Mouse (Mus musculus): ENCODE results near the gene 2310034G01Rik. TPM values are rescaled to one million over a fixed set of nuclear protein-coding genes. Genes with fewer than 3 reads are reported as not detected.

Gene 2310034G01Rik
- polyA plus RNA-seq, 1 experiment from 2014 or later, result 1.3 TPM

GRCm38 (mm10) chr19:46395109-46396009, 45.3 kb upstream of the 2310034G01Rik start, which contains the start of gene Actr1a:
Gene Actr1a (minus strand): TSS chr19:46395748.
- Histone ChIP-seq H3K4me2 (ENCODE audit: low read depth, low read length, severe bottlenecking) (peak within 1 kb of the TSS; percentile 65), H3K4me3 (ENCODE audit: low read depth, low read length) (peak within 1 kb of the TSS; percentile 87), H3K36me3 (ENCODE audit: control insufficient read depth, insufficient read depth, low read length) (no peaks in the 10 kb centered on the region), H3K27me3 (ENCODE audit: control insufficient read depth, insufficient read depth, low read length) (no peaks in the 10 kb centered on the region), H3K9ac (ENCODE audit: low read length) (peak within 1 kb of the TSS; percentile 86), H3K27ac (ENCODE audit: low read depth, low read length) (peak within 1 kb of the TSS; percentile 53; the same call in 1 of the 2 replicates), H3K4me1 (replicated peaks; ENCODE audit: control insufficient read depth, insufficient read depth, low read length) (peaks cover 15% of the 10 kb centered on the region), H3K9me3 (ENCODE audit: control insufficient read depth, low read length) (no peaks in the 10 kb centered on the region)
- WGBS, result under 1% methylated on average over 51 of the region's 51 CpGs
- ATAC-seq (replicated peaks; ENCODE audit: low FRiP score) (peak; percentile 94), DNase-seq (ENCODE audit: low spot score) (peak; percentile 99)

- H3K36me3 ChIP-seq (ENCODE audit: control insufficient read depth, insufficient read depth, low read length), result no peaks in the 10 kb centered on the region
- peak overlapping the region; percentile 87 for H3K4me3 ChIP-seq (ENCODE audit: low read depth, low read length)
- H3K9ac ChIP-seq (ENCODE audit: low read length), result peak overlapping the region; percentile 39
- H3K4me2 ChIP-seq (ENCODE audit: low read depth, low read length, severe bottlenecking), result peak overlapping the region; percentile 65
- WGBS, result 9% methylated on average over 10 of the region's 10 CpGs
- peaks cover 15% of the 10 kb centered on the region for H3K4me1 ChIP-seq (replicated peaks; ENCODE audit: control insufficient read depth, insufficient read depth, low read length)
- ATAC-seq (replicated peaks; ENCODE audit: low FRiP score) (no peak), DNase-seq (ENCODE audit: low spot score) (no peak)
- no peaks in the 10 kb centered on the region for H3K9me3 ChIP-seq (ENCODE audit: control insufficient read depth, low read length)
- H3K27ac ChIP-seq (ENCODE audit: low read depth, low read length), result no peak overlapping the region
- H3K27me3 ChIP-seq (ENCODE audit: control insufficient read depth, insufficient read depth, low read length), result no peaks in the 10 kb centered on the region
Observed at GRCm38 (mm10) chr19:46394712-46395108, 44.6 kb upstream of the 2310034G01Rik start.

GRCm38 (mm10) chr19:46392018-46392417, 41.9 kb upstream of the 2310034G01Rik start:
- ATAC-seq (replicated peaks; ENCODE audit: low FRiP score) (no peak), DNase-seq (ENCODE audit: low spot score) (peak; percentile 70)
- H3K4me1 ChIP-seq (replicated peaks; ENCODE audit: control insufficient read depth, insufficient read depth, low read length), result 0 out of 2 replicates have a peak, but pooled peaks cover 2% of the 10 kb centered on the region
- WGBS, result 49% methylated on average over 4 of the region's 4 CpGs
- H3K36me3 ChIP-seq (ENCODE audit: control insufficient read depth, insufficient read depth, low read length), result no peaks in the 10 kb centered on the region
- no peak overlapping the region for H3K4me3 ChIP-seq (ENCODE audit: low read depth, low read length)
- H3K27me3 ChIP-seq (ENCODE audit: control insufficient read depth, insufficient read depth, low read length), result no peaks in the 10 kb centered on the region
- H3K27ac ChIP-seq (ENCODE audit: low read depth, low read length), result no peak overlapping the region
- no peak overlapping the region for H3K9ac ChIP-seq (ENCODE audit: low read length)
- H3K9me3 ChIP-seq (ENCODE audit: control insufficient read depth, low read length), result no peaks in the 10 kb centered on the region
- no peak overlapping the region for H3K4me2 ChIP-seq (ENCODE audit: low read depth, low read length, severe bottlenecking)

GRCm38 (mm10) chr19:46389872-46390271, 39.8 kb upstream of the 2310034G01Rik start:
- H3K9ac ChIP-seq (ENCODE audit: low read length), result no peak overlapping the region
- DNase-seq (ENCODE audit: low spot score) (no peak), ATAC-seq (replicated peaks; ENCODE audit: low FRiP score) (no peak)
- H3K27ac ChIP-seq (ENCODE audit: low read depth, low read length), result no peak overlapping the region
- H3K36me3 ChIP-seq (ENCODE audit: control insufficient read depth, insufficient read depth, low read length), result no peaks in the 10 kb centered on the region; the same call in 1 of the 2 replicates
- no peak overlapping the region for H3K4me3 ChIP-seq (ENCODE audit: low read depth, low read length)
- no peak overlapping the region for H3K4me2 ChIP-seq (ENCODE audit: low read depth, low read length, severe bottlenecking)
- no peaks in the 10 kb centered on the region for H3K27me3 ChIP-seq (ENCODE audit: control insufficient read depth, insufficient read depth, low read length)
- H3K9me3 ChIP-seq (ENCODE audit: control insufficient read depth, low read length), result no peaks in the 10 kb centered on the region
- H3K4me1 ChIP-seq (replicated peaks; ENCODE audit: control insufficient read depth, insufficient read depth, low read length), result 0 out of 2 replicates have a peak, but pooled peaks cover 2% of the 10 kb centered on the region
- WGBS, result 86% methylated on average over 5 of the region's 5 CpGs

- Histone ChIP-seq H3K4me1 (replicated peaks; ENCODE audit: control insufficient read depth, insufficient read depth, low read length) (no peaks in the 10 kb centered on the region), H3K9me3 (ENCODE audit: control insufficient read depth, low read length) (no peaks in the 10 kb centered on the region), H3K9ac (ENCODE audit: low read length) (no peak overlapping the region), H3K36me3 (ENCODE audit: control insufficient read depth, insufficient read depth, low read length) (peaks cover 32% of the 10 kb centered on the region), H3K4me3 (ENCODE audit: low read depth, low read length) (no peak overlapping the region), H3K27me3 (ENCODE audit: control insufficient read depth, insufficient read depth, low read length) (no peaks in the 10 kb centered on the region), H3K27ac (ENCODE audit: low read depth, low read length) (no peak overlapping the region), H3K4me2 (ENCODE audit: low read depth, low read length, severe bottlenecking) (no peak overlapping the region)
- WGBS, result 94% methylated on average over 9 of the region's 9 CpGs
- DNase-seq (ENCODE audit: low spot score) (no peak), ATAC-seq (replicated peaks; ENCODE audit: low FRiP score) (no peak)
Observed at GRCm38 (mm10) chr19:46382275-46382674, 32.2 kb upstream of the 2310034G01Rik start.

GRCm38 (mm10) chr19:46375891-46376290, 25.8 kb upstream of the 2310034G01Rik start:
- H3K27me3 ChIP-seq (ENCODE audit: control insufficient read depth, insufficient read depth, low read length), result no peaks in the 10 kb centered on the region
- no peak overlapping the region for H3K4me3 ChIP-seq (ENCODE audit: low read depth, low read length)
- 70% methylated on average over 4 of the region's 4 CpGs for WGBS
- DNase-seq (ENCODE audit: low spot score) (no peak), ATAC-seq (replicated peaks; ENCODE audit: low FRiP score) (no peak)
- no peak overlapping the region for H3K27ac ChIP-seq (ENCODE audit: low read depth, low read length)
- H3K9ac ChIP-seq (ENCODE audit: low read length), result no peak overlapping the region
- H3K4me2 ChIP-seq (ENCODE audit: low read depth, low read length, severe bottlenecking), result no peak overlapping the region
- H3K9me3 ChIP-seq (ENCODE audit: control insufficient read depth, low read length), result no peaks in the 10 kb centered on the region
- no peaks in the 10 kb centered on the region for H3K4me1 ChIP-seq (replicated peaks; ENCODE audit: control insufficient read depth, insufficient read depth, low read length)
- peaks cover 9% of the 10 kb centered on the region for H3K36me3 ChIP-seq (ENCODE audit: control insufficient read depth, insufficient read depth, low read length)

GRCm38 (mm10) chr19:46375489-46375888, 25.4 kb upstream of the 2310034G01Rik start:
- 64% methylated on average over 5 of the region's 5 CpGs for WGBS
- Histone ChIP-seq H3K4me1 (replicated peaks; ENCODE audit: control insufficient read depth, insufficient read depth, low read length) (no peaks in the 10 kb centered on the region), H3K27ac (ENCODE audit: low read depth, low read length) (no peak overlapping the region), H3K27me3 (ENCODE audit: control insufficient read depth, insufficient read depth, low read length) (no peaks in the 10 kb centered on the region), H3K36me3 (ENCODE audit: control insufficient read depth, insufficient read depth, low read length) (peaks cover 5% of the 10 kb centered on the region), H3K4me3 (ENCODE audit: low read depth, low read length) (no peak overlapping the region), H3K9me3 (ENCODE audit: control insufficient read depth, low read length) (no peaks in the 10 kb centered on the region), H3K9ac (ENCODE audit: low read length) (no peak overlapping the region), H3K4me2 (ENCODE audit: low read depth, low read length, severe bottlenecking) (no peak overlapping the region)
- no peak for ATAC-seq (replicated peaks; ENCODE audit: low FRiP score)
- no peak for DNase-seq (ENCODE audit: low spot score)

- 46% methylated on average over 21 of the region's 21 CpGs for WGBS
- Histone ChIP-seq H3K36me3 (ENCODE audit: control insufficient read depth, insufficient read depth, low read length) (peaks cover 3% of the 10 kb centered on the region), H3K27ac (ENCODE audit: low read depth, low read length) (no peak overlapping the region), H3K9me3 (ENCODE audit: control insufficient read depth, low read length) (no peaks in the 10 kb centered on the region), H3K27me3 (ENCODE audit: control insufficient read depth, insufficient read depth, low read length) (no peaks in the 10 kb centered on the region), H3K4me3 (ENCODE audit: low read depth, low read length) (no peak overlapping the region), H3K4me2 (ENCODE audit: low read depth, low read length, severe bottlenecking) (no peak overlapping the region), H3K4me1 (replicated peaks; ENCODE audit: control insufficient read depth, insufficient read depth, low read length) (no peaks in the 10 kb centered on the region), H3K9ac (ENCODE audit: low read length) (no peak overlapping the region)
- DNase-seq (ENCODE audit: low spot score) (no peak), ATAC-seq (replicated peaks; ENCODE audit: low FRiP score) (0 out of 2 replicates have a peak, but pooled peaks have one; percentile 27)
Observed at GRCm38 (mm10) chr19:46374477-46375088, 24.5 kb upstream of the 2310034G01Rik start.

All from forebrain, embryonic 11.5 days (tissue).